Mouse (Mus musculus): ENCODE data around the gene Fhit.

Fhit gene

DNA sequence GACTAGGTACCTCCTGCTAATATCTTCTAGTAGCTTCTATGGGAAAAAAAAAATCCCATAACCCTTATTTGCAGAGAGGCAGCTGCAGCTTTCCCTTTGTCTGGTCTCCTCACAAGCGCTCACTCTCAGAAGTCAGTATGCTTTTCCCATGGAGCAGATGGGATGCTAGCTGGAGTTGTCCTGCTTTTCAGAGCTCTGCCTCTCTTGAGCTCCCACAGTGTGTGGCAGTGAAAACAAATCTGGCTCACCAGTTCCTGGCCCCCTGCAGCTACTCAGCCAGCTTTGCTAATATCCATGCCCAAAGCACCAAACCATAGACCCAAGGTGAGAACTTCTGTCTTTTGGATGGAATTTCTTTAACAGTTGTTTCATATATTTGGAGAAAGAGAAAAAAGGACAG, 1510.4 kb downstream of the Fhit start:
- DNase-seq, result peak; percentile 39

DNA sequence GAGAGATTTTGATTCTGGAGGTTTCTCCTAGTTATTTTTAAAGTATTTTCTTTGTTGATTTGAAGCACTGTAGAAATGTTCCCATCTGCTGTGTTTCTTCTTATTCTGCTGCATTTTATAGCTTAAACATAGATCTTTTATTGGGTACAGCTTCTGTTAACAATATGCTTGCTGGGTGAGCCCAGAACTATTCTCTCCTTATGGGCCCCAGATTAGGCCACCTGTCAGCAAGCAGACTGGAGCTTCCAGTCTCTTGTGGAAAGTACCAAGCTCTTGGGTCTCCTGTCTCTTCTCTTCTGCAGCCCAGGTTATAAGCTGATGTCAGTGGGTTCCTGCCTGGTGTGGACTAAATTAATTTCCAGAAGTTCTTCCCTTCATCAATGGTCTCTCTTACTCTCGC, 1513.4 kb downstream of the Fhit start:
- DNase-seq, result no peak

DNA sequence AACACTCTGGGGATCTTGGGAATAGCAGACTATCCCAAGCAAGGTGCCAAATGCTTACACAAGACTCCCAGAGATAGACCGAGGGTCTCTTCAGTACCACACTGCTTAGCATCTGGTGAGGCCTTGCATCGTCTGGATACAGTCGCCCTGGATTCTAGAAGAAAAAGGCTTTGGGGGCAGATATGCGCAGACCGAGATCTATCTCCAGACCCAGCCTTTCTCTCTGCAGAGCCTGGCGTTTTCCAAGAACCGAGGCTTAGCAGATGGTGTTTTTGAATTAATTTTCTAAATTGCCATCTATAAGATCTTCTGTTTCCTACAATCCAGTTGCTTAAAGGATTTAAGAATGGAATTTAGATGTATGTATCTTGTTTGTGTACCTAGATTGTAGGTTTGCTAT, 1515.6 kb downstream of the Fhit start:
- no peak for DNase-seq

DNA sequence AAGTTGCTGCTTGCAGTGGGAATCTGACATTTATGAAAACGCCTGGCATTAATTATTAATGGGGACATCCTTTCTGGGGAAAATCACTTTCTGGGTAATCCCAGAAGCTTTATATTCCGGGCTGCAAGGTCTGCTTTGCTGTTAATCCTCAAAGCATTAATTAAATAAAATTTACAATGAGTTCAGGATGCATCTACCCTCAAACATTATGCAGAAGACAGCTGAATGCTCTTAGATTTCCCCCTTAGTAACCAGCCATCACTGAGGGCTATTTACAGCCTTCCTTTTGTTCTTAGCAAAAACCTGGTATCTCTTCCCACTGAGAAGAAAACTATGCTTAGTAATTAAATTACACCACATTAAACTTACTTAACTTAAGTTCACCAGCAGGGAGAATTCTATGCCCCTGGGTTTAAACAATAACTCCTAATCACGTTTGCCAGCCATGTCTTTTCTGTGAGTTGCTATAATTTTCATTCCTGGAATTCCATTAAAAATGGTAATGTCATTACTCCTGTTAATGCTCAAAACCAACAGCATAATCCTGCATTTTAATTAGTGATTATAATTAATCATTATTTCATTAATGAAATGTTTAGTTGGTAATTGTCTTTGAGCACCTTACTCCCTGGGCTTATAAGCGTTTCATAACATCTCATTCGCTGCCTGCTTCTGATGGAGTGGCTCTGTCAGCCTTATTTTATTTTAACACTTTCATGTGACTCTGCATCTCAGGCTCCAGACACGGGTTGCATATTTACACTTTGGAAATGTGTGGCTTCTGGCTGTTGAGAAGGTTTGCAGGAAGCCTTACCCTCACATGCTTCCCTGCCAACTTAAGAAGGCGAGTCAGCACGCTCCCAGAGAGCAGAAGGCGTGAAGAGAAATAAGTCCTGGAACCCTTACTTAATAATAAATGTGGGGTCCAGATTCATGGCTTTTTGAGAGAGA, 1517.3 kb downstream of the Fhit start:
- DNase-seq, result no peak

DNA sequence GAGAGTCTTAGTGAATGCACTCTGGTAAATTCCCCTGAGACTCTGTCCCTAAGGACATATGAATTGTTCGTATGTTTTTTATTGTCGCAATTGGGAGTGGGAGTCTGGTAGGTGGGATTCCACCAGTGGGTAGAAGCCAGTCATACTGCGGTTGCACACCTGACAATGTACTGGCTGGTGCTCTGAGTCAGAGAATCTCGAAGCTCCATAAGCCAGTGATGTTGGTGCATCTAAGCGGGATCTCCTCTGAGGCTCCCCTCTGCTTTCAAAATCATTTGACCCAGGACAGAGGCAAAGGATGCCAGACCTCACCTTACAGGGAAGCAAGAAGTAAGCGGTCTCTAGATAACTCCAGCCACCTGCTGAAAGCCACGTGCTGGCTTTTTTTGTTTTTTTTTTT, 1518.1 kb downstream of the Fhit start:
- DNase-seq, result no peak

DNA sequence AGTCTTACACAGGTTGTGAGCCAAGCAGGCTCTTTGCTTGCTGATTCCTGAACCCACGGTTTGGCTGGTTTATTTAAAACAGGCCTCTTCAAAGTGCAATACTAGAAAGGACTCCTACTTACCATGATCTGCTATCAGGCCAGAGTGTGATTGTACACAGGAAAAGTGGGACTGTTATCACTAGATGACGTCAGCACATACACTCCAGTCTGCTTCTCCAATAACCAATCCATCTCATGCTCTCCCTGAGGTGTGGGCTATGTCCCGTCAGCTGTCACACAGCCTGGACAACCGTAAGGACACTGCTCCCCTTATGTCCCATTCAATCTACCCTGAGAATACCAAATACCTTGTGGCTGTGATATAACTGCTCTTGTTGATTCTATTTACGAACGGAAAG, 1519.2 kb downstream of the Fhit start:
- DNase-seq, result no peak

DNA sequence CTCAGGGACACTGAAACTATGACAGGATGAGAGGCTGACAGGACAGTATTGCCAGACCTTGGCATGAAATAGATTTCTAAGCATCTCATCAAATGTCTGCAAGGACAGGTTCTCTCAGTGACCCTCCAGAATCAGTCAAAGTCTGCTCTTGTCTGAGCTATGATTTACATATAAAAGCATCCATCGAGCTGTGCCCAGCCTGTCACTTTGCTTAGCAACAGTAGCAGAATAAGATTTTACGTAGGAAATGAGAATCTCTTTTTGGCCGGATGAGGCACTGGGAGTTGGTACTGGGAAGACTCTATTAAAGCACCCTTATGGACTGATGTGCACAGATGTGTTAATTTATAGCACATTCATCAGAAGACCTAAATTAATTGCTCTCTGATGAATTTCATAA, 1519.8 kb downstream of the Fhit start:
- DNase-seq, result no peak

DNA sequence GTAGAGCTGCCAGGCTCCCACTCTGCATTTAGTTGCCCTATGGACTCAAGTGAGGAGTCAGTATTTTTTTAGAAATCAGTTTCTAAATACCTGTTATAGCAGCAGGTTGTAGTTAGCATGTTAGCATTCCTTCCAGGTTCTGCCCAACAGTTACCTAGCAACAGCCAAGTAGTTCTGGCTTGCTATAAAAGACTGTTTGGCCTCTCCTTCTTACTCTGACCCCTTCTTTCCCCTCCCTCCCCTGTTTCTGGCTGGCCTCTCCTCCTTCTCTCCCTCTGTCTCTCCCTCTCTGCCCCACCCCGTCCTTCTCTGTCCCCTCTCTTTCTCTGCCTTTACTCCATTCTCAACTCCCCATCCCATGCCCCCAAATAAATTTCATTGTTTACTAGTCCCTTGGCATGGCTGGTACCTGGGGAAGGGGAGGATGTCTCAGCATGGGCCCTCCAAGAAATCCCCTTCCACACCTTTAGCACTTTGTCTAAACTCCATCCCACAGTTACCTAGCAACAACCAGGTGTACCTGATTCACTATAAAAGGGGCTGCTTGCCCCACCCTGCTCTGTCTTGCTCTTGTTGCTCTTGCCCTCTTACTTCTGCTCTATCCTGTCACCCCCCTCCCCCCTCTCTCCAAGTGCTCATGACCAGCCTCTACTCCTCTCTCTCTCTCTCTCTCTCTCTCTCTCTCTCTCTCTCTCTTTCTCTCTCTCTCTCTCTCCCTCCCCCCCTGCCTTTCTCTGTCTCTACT, 1527.4 kb downstream of the Fhit start:
- no peak for DNase-seq

DNA sequence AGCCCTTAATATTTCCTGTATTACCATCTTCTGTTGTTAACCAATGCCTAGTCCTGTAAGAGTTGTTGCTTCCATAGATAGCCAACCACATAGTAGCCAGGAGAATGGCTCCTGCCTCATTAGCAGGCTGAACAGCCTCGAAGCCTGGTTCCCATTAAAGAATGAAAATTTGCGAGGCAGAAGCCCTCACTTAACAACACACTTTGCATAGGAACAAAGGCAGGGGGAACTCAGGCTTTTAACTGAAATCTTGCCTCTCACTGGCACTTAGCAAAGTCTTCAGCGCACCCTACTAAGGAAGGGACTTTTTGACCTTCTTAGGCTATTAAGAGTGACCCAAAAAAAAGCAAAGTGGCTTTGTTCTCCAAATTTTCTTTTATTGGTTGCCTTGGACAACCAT, 1529.3 kb downstream of the Fhit start:
- DNase-seq, result no peak

DNA sequence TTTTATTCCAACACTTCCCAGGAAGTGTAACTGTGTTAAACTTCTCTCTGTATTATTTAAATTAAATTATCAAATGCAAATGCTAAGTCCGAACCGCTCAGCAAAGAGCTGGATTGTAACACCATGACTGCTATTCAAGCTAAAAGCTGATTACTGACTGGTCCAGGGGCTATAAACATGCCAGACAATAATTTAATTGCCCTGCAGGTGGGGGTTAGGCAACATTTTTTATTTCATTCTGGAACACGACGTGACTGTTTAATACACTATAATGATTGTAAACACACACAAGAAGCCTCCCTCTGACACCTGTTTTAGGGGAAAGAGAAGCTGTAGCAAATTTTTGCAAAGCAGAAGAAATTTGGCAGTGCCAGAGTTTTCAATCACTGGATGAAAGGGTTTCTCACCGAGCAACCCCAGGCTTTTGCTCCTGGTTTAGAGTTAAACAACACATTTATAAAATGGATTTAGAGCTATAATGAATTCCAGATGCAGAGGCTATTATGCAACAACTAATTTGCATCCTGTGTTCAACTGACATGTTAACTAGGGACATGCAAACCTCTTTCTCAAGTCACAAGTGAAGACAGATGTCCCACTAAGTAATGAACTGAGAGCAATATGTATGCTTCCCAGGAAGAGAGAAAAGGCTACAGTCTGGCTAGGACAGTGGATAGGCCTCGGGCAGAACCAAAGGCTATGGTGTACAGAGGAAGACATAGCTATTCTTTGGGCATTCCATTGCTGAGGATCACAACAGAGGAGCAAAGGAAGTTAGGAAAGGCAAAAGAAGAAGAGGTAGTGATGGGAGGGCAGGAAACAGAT, 1538.4 kb downstream of the Fhit start:
- no peak for DNase-seq

DNA sequence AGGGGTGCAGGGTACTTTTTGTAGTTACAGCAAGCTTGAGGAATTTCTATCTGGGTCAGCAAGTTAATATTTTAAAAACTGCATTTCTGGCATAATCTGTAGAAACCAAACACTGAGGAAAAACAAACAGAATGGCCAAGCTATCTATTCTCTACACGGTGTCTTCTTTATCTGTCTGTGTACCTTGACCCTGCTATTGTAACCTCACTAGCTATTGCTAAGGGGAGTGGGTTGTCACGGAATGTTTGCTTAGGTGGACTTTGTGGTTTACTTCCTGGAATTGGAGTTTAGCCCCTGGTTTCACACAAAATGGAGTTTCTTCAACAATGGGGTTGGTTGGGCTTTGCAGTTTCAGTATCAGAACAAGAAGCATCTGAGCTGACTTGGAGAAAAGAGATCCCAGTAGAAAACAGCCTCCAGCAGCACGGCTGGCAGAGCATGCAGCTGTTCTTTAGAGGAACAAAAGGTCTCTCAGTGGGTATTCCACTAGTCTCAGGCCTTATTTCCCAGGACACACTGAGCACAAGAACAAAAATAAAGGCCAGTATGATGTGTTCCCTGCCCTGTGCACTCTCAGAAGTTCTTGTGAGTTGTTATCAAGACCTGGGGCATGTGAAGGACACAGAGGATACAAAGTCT, 1540.8 kb downstream of the Fhit start:
- no peak for DNase-seq

DNA sequence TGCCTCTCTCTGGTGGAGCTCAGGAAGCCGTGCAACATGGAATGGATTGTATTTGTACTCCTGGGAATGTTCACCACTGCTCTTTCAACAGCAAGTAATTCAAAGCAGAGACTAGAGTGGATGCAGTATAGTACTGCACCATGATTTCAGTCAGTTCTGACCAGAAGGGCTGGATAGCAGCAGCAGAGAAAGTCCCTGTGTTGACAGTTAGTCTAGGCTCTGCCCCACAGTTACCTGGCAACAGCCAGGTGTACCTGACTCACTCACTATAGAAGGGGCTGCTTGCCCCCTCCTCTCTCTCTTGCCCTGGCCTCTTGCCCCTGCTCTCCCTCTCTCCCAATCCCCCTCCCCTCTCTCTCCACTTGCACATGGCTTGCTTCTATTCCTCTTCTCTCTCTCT, 1542.0 kb downstream of the Fhit start:
- DNase-seq, result no peak

DNA sequence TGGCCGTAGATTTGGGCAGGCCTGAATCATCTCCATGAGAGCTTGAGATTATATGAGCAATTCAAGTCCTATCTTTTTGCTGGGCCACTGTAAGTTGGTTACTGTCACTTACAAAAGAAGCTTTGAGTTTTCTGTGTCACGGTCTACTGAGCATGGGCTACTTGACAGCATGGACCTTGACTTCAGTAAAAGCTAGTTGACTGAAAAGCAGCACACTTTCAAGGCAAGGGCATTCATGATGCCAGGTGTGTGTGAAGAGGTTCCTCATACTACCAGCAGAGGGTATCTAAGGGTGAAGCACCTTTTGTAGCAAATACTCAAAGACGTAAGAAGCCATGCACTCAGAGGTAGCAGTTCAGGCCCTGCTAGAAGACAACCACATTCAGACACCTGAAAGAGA, 1548.7 kb downstream of the Fhit start:
- no peak for DNase-seq

DNA sequence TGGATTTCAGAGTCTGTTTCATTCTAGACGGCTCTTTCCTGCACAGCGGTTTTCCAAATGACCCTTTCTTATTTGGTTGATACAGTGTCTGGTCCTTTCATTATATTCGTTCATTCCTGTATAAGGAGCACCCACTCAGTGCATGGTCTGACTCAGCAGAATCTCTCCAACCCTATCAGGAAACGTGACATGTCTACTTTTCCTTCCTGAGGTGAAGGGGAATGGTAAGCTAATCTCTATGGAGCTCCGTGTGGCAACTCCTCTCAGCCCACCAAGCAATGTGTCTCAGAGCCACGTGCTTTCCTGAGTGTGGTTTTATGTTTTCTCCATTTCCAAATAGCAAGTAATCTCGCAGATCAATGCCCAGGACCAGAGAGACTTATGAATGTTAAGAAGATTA, 1552.7 kb downstream of the Fhit start:
- no peak for DNase-seq

DNA sequence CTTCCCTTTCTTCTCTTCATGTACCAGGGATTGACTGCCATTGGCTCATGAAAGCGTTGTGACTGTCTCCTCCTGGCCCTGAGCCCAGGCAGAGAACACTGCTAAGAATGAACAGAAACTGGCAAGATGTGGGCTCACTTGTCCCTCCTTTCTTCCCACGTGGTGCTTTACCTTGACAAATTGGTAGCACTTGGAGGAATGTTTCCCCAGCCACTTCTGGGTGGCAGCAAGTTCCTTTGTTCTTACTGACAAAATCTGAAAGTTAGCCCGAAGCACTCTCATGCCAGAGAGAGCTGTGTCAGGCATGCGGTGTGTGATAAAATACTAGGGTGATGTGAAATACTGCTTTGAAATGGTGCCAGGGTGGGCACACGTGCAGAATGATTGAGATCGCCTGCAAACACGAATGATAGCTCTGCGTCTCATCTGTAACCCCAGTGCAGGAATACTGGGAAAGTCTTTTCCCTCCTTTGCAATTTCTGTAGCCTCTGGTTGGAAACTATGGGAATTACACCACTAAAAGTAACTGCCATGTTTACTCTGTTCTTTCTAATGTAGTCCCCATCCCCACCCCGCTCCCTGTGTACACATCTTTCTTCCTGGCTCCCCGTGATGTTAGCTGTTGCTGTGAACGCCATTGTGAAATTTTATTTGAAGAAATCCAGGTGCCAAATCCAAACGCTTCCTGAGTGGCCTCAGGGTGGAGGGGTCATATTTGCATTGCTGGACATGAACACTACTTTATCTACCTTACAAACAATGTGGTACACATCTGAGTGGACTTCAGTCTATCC, 1555.1 kb downstream of the Fhit start:
- DNase-seq, result peak; percentile 3

DNA sequence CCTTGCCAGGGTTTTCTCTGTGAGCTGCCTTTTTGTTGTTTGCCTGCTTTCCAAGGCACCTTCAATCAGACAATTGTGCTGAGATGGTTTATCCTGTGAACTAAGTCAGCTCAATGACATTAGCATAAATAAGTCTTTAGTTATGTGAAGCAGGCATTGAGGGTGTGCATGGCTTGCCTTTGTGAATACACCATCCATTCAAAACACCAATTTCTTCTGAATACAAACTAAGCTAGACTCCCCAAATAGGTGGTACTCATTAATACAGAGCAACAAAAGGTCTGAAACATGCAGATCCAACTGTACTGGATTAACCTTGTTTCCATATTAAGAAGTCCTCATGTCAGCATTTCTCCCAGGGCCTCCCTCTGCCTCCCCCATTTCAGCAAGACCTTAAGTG, 1561.6 kb downstream of the Fhit start:
- DNase-seq, result no peak

DNA sequence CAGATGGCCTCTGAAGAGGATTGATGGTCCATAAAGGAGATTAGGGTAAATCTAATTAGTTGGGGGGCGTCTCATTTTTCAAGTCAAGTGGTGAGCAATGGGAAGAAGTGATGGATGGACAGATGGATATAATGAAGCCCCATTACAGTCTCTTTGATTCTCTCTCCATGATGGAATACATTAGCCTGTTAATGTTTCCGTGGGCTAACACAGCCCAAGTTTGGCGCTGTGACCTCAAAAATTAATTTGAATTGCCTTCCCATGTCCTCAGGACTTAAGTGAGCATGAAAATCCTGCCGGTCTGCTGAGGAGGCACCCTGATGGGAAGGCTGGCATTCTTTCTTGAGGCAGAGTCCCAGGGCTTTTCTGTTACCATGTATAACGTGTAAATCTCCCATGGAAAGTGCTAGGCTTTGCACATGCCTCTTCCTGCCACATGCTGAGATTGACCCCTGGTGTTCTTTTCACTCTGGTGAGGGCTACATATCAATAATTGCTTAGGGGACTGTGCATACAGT, 1564.3 kb downstream of the Fhit start:
- DNase-seq, result no peak

DNA sequence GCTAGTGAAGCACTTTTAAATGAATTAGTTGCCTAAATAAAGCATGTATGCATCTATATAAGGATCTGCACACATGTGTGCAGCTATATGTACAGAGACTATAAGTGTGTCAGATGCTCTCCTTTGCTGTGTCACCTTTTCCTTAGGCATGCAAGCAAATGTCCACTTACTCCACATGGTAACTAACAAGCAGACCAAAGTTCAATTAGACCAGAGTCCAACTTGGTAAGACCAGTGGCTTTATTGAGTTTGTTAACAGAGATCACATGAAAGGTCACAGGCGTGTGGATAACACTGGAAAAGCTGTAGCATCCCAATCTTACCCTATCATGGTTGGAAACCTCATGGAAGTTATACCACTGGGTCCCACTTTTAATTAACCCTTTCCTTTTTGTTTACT, 1572.7 kb downstream of the Fhit start:
- no peak for DNase-seq

DNA sequence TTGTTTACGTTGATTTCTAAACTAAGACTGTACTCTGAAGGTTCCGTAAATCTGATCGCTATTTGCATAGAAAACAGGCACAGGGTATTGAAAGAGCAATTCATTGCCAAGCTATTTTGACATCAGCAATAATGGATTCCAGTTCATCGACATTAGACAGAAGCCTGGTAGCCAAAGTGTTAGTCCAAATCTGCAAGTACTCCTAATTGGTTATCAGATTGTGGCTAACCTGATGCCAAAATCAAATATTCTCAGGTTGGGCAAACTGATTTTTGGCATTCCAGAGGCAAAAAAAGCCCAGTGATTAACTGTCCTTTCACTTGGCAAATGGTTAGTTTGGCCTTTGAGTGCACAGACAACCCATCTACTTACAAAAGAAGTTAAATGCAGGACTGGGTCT, 1573.9 kb downstream of the Fhit start:
- DNase-seq, result no peak

DNA sequence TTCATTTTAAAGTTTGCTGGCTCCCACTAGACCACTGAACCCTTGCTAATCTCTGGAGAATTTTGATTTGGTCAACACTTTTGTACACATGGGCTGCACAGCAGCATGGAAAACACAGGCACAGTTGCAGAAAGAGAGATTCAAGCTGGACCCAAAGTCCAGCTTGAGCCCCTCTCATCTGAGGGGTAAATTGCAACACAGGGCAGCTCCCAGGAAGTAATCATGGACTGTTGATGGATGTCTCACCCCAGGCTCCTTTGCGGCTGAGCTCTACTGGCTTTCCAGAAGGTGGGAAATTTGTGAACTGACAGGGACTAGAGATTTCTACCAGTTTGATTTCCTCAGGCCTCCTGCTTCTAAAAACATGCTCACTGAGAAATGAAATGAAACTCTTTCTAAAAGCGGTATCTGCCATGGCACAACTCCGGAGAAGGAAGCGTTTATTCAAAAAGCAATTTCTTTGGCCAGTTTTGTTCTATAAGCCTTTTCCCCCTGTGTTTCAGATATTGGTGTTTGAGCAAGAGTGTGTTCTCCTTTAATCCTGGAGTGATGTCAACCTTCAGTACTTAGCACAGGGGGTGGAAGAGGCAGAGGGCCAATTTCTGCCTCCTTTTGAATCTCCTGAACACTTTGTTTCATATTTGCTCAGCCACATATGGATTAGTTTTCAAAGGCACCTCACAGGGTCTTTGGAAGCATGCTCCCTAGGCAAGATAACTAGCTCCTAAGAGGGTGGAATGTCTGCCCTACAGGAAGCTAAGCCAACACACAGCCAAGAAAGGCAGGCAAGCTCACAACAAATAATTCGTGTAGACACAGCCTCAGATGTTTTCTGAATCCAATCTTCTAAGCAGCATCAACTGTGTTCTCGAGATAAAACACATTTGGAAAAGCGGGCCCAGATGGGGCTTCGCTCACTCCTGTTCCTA, 1578.3 kb downstream of the Fhit start:
- DNase-seq, result no peak

DNA sequence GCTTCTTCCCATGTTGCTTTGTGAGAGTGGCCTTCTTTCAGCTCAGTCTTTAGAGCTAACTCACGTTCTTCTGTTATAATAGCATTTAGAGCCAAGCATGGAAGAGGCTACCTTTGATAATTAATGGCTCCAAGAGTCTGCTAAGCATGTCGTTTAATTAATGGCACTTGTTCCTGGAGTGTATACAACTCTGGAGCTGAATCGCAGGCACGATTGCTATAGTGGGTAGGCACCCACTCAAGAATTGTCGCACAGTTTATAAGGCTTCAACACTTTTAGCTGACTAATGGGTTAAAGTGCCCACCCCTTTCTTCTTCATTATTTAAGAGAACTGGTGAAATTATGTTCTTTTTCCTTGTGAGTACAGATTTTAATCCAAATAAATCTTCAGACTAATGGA, 1605.5 kb downstream of the Fhit start:
- no peak for DNase-seq

Data from cerebellum, adult 9-10 months (tissue).